Mouse (Mus musculus) heart, embryonic 16.5 days (tissue): ENCODE data around the gene Pdrg1. TPM values are rescaled to one million over a fixed set of nuclear protein-coding genes. Genes with fewer than 3 reads are reported as not detected.
A peak's percentile ranks its signal among the peaks of the same experiment; 100 is the strongest.

ENCODE experiments used
- ATAC-seq: fragments of 200-750 bp; cut with Nextera tagmentation; replicated peaks from 2 replicates; pipeline ENCODE4 v1.8.0; 2017; ENCODE audit warnings: moderate number of reproducible peaks; ENCODE audit not compliant: insufficient read depth, low FRiP score; ENCODE audit errors: extremely low read depth
- H3K27ac ChIP-seq: fragments of 300-500 bp; sonication (generic); 2 replicates; pipeline ENCODE4 v1.5.1; 2014; ENCODE audit warnings: mild to moderate bottlenecking, low read length, control low read depth, moderate library complexity
- H3K27me3 ChIP-seq: fragments of 300-500 bp; sonication (generic); 2 replicates; pipeline ENCODE4 v1.6.1; 2014; ENCODE audit warnings: low read length, mixed read lengths; ENCODE audit not compliant: control insufficient read depth, insufficient read depth
- H3K36me3 ChIP-seq: fragments of 300-500 bp; sonication (generic); 2 replicates; pipeline ENCODE4 v1.6.1; 2014; ENCODE audit not compliant: control insufficient read depth, insufficient read depth
- H3K4me1 ChIP-seq: fragments of 300-500 bp; sonication (generic); 2 replicates; pipeline ENCODE4 v1.6.1; 2014; ENCODE audit warnings: low read length, mixed read lengths; ENCODE audit not compliant: control insufficient read depth, insufficient read depth
- H3K4me2 ChIP-seq: fragments of 300-500 bp; sonication (generic); 2 replicates; pipeline ENCODE4 v1.6.1; 2014; ENCODE audit warnings: low read depth, mild to moderate bottlenecking, control low read depth, low read length
- H3K4me3 ChIP-seq: fragments of 300-500 bp; sonication (generic); 2 replicates; pipeline ENCODE4 v1.5.1; 2014; ENCODE audit warnings: mild to moderate bottlenecking, control low read depth, low read length
- H3K9ac ChIP-seq: fragments of 300-500 bp; sonication (generic); 2 replicates; pipeline ENCODE4 v1.6.1; 2014; ENCODE audit warnings: low read length, control low read depth
- H3K9me3 ChIP-seq: fragments of 300-500 bp; sonication (generic); replicated peaks from 2 replicates; pipeline ENCODE4 v1.6.1; 2016; ENCODE audit warnings: low read length; ENCODE audit not compliant: control insufficient read depth
- WGBS: fragments of 180-500 bp; shearing (Covaris S2); extraction: QIAGEN DNeasy Blood & Tissue Kit; methylation state at CpG from one replicate; pipeline ENCODE4 v1.1.7; 2014; 5-methylcytosine and 5-hydroxymethylcytosine counted together
- polyA plus RNA-seq: library from polyadenylated mRNA; unstranded; fragments of >200 nt; fragmentation: Nextera tagmentation; extraction: Ambion mirVana; gene quantifications from 2 replicates; pipeline ENCODE4 v1.2.1, GENCODE M21; 2015

The Pdrg1 gene
- polyA plus RNA-seq, 1 experiment from 2014 or later = 146 TPM

- no peak overlapping the region for H3K4me3 ChIP-seq
- peaks cover 2% of the 10 kb centered on the region; the same call in 1 of the 2 replicates for H3K4me1 ChIP-seq
- H3K36me3 ChIP-seq = no peaks in the 10 kb centered on the region
- 71% methylated on average over 9 of the region's 9 CpGs for WGBS
- no peak overlapping the region for H3K9ac ChIP-seq
- ATAC-seq = no peak
- H3K27ac ChIP-seq = no peak overlapping the region
- H3K27me3 ChIP-seq = peaks cover 38% of the 10 kb centered on the region
- H3K9me3 ChIP-seq = no peaks in the 10 kb centered on the region
- H3K4me2 ChIP-seq = no peak overlapping the region
These were observed 36.3 kb upstream of the Pdrg1 start for GRCm38 (mm10) chr2:153051537-153051936.

GRCm38 (mm10) chr2:153051095-153051494, 35.9 kb upstream of the Pdrg1 start:
- 76% methylated on average over 6 of the region's 6 CpGs for WGBS
- H3K9ac ChIP-seq = no peak overlapping the region
- ATAC-seq = no peak
- peaks cover 2% of the 10 kb centered on the region; the same call in 1 of the 2 replicates for H3K4me1 ChIP-seq
- H3K27me3 ChIP-seq = peaks cover 38% of the 10 kb centered on the region
- no peaks in the 10 kb centered on the region for H3K9me3 ChIP-seq
- no peak overlapping the region for H3K4me2 ChIP-seq
- H3K36me3 ChIP-seq = no peaks in the 10 kb centered on the region
- H3K4me3 ChIP-seq = no peak overlapping the region
- no peak overlapping the region for H3K27ac ChIP-seq

GRCm38 (mm10) chr2:153049997-153050358, 34.8 kb upstream of the Pdrg1 start:
- no peak for ATAC-seq
- H3K27me3 ChIP-seq = peaks cover 38% of the 10 kb centered on the region
- H3K9ac ChIP-seq = no peak overlapping the region
- peaks cover 2% of the 10 kb centered on the region; the same call in 1 of the 2 replicates for H3K4me1 ChIP-seq
- WGBS = 77% methylated on average over 4 of the region's 4 CpGs
- no peaks in the 10 kb centered on the region for H3K9me3 ChIP-seq
- H3K27ac ChIP-seq = no peak overlapping the region
- no peak overlapping the region for H3K4me2 ChIP-seq
- H3K36me3 ChIP-seq = no peaks in the 10 kb centered on the region
- no peak overlapping the region for H3K4me3 ChIP-seq

GRCm38 (mm10) chr2:153049288-153049996, 34.2 kb upstream of the Pdrg1 start:
- Histone ChIP-seq H3K9ac (no peak overlapping the region), H3K27me3 (peaks cover 34% of the 10 kb centered on the region), H3K9me3 (no peaks in the 10 kb centered on the region), H3K27ac (no peak overlapping the region), H3K36me3 (no peaks in the 10 kb centered on the region), H3K4me3 (no peak overlapping the region), H3K4me2 (no peak overlapping the region), H3K4me1 (peaks cover 2% of the 10 kb centered on the region; the same call in 1 of the 2 replicates)
- 32% methylated on average over 9 of the region's 9 CpGs for WGBS
- ATAC-seq = no peak

GRCm38 (mm10) chr2:153047828-153048465, 32.7 kb upstream of the Pdrg1 start:
- H3K9ac ChIP-seq = no peak overlapping the region
- H3K4me2 ChIP-seq = no peak overlapping the region
- H3K27me3 ChIP-seq = peaks cover 21% of the 10 kb centered on the region
- no peak for ATAC-seq
- H3K9me3 ChIP-seq = no peaks in the 10 kb centered on the region
- H3K27ac ChIP-seq = no peak overlapping the region
- H3K36me3 ChIP-seq = no peaks in the 10 kb centered on the region
- H3K4me1 ChIP-seq = peaks cover 2% of the 10 kb centered on the region; the same call in 1 of the 2 replicates
- H3K4me3 ChIP-seq = no peak overlapping the region
- 38% methylated on average over 17 of the region's 17 CpGs for WGBS

GRCm38 (mm10) chr2:153045884-153046299, 30.7 kb upstream of the Pdrg1 start:
- H3K27me3 ChIP-seq = peaks cover 4% of the 10 kb centered on the region; the same call in 1 of the 2 replicates
- no peak overlapping the region for H3K4me3 ChIP-seq
- WGBS = 28% methylated on average over 8 of the region's 8 CpGs

GRCm38 (mm10) chr2:153043886-153044285, 28.7 kb upstream of the Pdrg1 start:
- H3K36me3 ChIP-seq = no peaks in the 10 kb centered on the region
- H3K9ac ChIP-seq = no peak overlapping the region
- H3K9me3 ChIP-seq = no peaks in the 10 kb centered on the region
- H3K4me2 ChIP-seq = no peak overlapping the region
- H3K27me3 ChIP-seq = peaks cover 4% of the 10 kb centered on the region; the same call in 1 of the 2 replicates
- H3K4me1 ChIP-seq = no peaks in the 10 kb centered on the region; the same call in 1 of the 2 replicates
- H3K4me3 ChIP-seq = no peak overlapping the region
- no peak for ATAC-seq
- 37% methylated on average over 3 of the region's 3 CpGs for WGBS
- no peak overlapping the region for H3K27ac ChIP-seq

More at GRCm38 (mm10) chr2:153045884-153046299, 30.7 kb upstream of the Pdrg1 start:
- no peaks in the 10 kb centered on the region for H3K9me3 ChIP-seq
- H3K27ac ChIP-seq = peak overlapping the region; percentile 56; the same call in 1 of the 2 replicates
- H3K4me2 ChIP-seq = no peak overlapping the region
- H3K36me3 ChIP-seq = no peaks in the 10 kb centered on the region
- no peak overlapping the region for H3K9ac ChIP-seq
- ATAC-seq = peak; percentile 45; the same call in 1 of the 2 replicates
- peaks cover 2% of the 10 kb centered on the region; the same call in 1 of the 2 replicates for H3K4me1 ChIP-seq

GRCm38 (mm10) chr2:153036690-153037089, 21.5 kb upstream of the Pdrg1 start:
- WGBS = 19% methylated on average over 2 of the region's 2 CpGs

More at GRCm38 (mm10) chr2:153036690-153037089, 21.5 kb upstream of the Pdrg1 start:
- H3K27me3 ChIP-seq = peaks cover 37% of the 10 kb centered on the region
- no peak overlapping the region for H3K9ac ChIP-seq
- no peak overlapping the region for H3K27ac ChIP-seq
- H3K4me2 ChIP-seq = no peak overlapping the region
- no peak overlapping the region for H3K4me3 ChIP-seq
- H3K4me1 ChIP-seq = peaks cover 4% of the 10 kb centered on the region; the same call in 1 of the 2 replicates
- ATAC-seq = no peak
- H3K36me3 ChIP-seq = no peaks in the 10 kb centered on the region
- H3K9me3 ChIP-seq = no peaks in the 10 kb centered on the region
